Mouse (Mus musculus) heart, adult 2 months (tissue): Measurements from ENCODE around the gene Furin. TPM values are rescaled to one million over a fixed set of nuclear protein-coding genes. Genes with fewer than 3 reads are reported as not detected.
A peak's percentile ranks its signal among the peaks of the same experiment; 100 is the strongest.

Experiments used
- DNase-seq, 2 experiments: peaks; one replicate each; pipeline ENCODE4 v3.0.0; 2021
- H3K27ac ChIP-seq: fragments of 200-600 bp; 2 replicates; pipeline ENCODE4 v1.8.1; 2022
- H3K27me3 ChIP-seq: fragments of 200-500 bp; 2 replicates; pipeline ENCODE4 v1.6.1; 2012; ENCODE audit warnings: mild to moderate bottlenecking, low read length, inconsistent platforms, mixed read lengths; ENCODE audit not compliant: control insufficient read depth, insufficient read depth
- H3K36me3 ChIP-seq: fragments of 200-500 bp; 2 replicates; pipeline ENCODE4 v1.6.1; 2012; ENCODE audit warnings: low read length, inconsistent platforms; ENCODE audit not compliant: control insufficient read depth, insufficient read depth
- H3K4me1 ChIP-seq: fragments of 200-500 bp; 2 replicates; pipeline ENCODE4 v1.6.1; 2011; ENCODE audit warnings: low read length; ENCODE audit not compliant: control insufficient read depth, insufficient read depth
- H3K4me3 ChIP-seq: fragments of 200-600 bp; 2 replicates; pipeline ENCODE4 v1.8.1; 2022
- H3K79me2 ChIP-seq: fragments of 200-500 bp; replicated peaks from 2 replicates; pipeline ENCODE4 v1.6.1; 2012; ENCODE audit warnings: mild to moderate bottlenecking, inconsistent platforms, low read length, moderate library complexity, mixed read lengths; ENCODE audit not compliant: control insufficient read depth, insufficient read depth
- H3K9ac ChIP-seq: fragments of 200-500 bp; 2 replicates; pipeline ENCODE4 v1.6.1; 2012; ENCODE audit warnings: low read depth, mild to moderate bottlenecking, control low read depth, inconsistent platforms, low read length, mixed read lengths
- CTCF ChIP-seq: fragments of 200-600 bp; IDR thresholded peaks from 2 replicates; pipeline ENCODE4 v1.8.1; 2022; ENCODE audit warnings: antibody characterized with exemption, mild to moderate bottlenecking, moderate library complexity
- EP300 ChIP-seq: fragments of 200-500 bp; IDR thresholded peaks from 2 replicates; pipeline ENCODE4 v1.6.1; 2011; ENCODE audit warnings: low read depth, low read length, control low read depth; ENCODE audit not compliant: insufficient read depth
- POLR2A ChIP-seq: fragments of 200-500 bp; IDR thresholded peaks from 2 replicates; pipeline ENCODE4 v1.6.1; 2011; ENCODE audit warnings: mild to moderate bottlenecking, low read depth, low read length, control low read depth; ENCODE audit not compliant: insufficient read depth
- WGBS: fragments of 180-500 bp; shearing (Covaris S2); methylation state at CpG from one replicate; pipeline ENCODE4 v1.1.7; 2018; 5-methylcytosine and 5-hydroxymethylcytosine counted together
- intact Hi-C: fragments of 180-260 bp; cut with DNase I; formaldehyde crosslinking; loops from one replicate; pipeline ENCODE4 v1.15.1; 2025
- polyA plus RNA-seq: library from polyadenylated mRNA; depleted of rRNA; stranded (reverse); fragments of >200 nt; gene quantifications from 2 replicates; pipeline ENCODE4 v1.2.3, GENCODE M21; 2012
- total RNA-seq, 2 experiments: library from RNA; stranded (reverse); gene quantifications; 2 replicates each; pipeline ENCODE4 v1.2.3; 2021

Furin gene
- total and polyA plus RNA-seq, 3 experiments = 64.9 to 129 (median 108) TPM

DNA sequence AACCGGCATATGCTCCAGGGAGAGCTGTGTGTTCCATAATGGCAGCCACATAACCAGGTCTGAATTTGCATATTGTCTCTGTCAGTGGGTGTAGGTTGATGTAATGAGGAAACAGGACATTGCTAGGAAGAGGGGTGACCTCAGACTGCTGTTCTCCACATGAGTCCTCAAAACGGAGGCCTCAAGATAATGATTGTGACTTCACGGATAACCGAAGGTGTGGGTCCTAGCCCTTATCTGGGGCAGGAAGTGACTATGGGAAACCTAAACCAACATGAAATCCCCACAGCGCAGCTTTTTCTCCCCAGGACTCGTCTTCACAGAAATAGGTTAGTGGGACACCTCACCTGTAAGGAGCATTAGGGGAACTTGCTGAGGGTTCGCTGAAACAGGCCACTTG, 11.7 kb upstream of the Furin start:
- no peaks in the 10 kb centered on the region for H3K79me2 ChIP-seq
- intact Hi-C loops = no loop called here
- no peak for DNase-seq
- H3K36me3 ChIP-seq = no peaks in the 10 kb centered on the region
- H3K27ac ChIP-seq = no peak overlapping the region
- 63% methylated on average over 7 of the region's 7 CpGs for WGBS
- no peaks in the 10 kb centered on the region for H3K27me3 ChIP-seq
- H3K9ac ChIP-seq = no peak overlapping the region
- H3K4me1 ChIP-seq = peaks cover 6% of the 10 kb centered on the region
- TF ChIP-seq POLR2A (no peak), CTCF (no peak), EP300 (no peak)
- H3K4me3 ChIP-seq = no peak overlapping the region

DNA sequence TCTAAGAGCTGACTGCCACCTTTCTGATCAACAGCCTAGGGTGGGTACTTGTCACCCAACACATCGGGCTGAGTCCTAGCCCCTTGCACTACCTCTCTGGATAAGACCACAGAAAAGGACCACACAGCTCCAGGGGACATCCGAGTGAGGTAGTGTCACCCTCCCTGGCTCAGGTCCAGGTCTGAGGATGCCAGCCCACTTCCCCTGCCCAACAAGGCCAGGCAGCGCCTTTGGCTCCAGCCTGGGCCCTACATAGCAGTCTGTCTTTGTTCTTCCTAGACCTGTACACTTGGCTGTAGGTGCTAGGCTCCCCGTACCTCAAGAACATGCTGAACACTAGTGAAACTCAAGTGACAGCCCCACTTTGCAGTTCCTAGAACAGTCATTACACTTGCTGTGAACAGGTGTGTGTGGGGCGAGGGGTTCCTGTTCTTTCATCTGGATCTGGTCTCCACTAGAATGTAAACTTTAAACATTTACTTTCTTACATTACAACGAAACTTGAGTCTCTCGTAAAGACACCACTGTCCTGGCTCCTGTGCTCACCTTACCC, 9.1 kb upstream of the Furin start:
- peaks cover 6% of the 10 kb centered on the region for H3K4me1 ChIP-seq
- no peak for TF ChIP-seq EP300
- TF ChIP-seq CTCF = no peak
- no peak for TF ChIP-seq POLR2A
- no peaks in the 10 kb centered on the region for H3K27me3 ChIP-seq
- H3K9ac ChIP-seq = no peak overlapping the region
- H3K4me3 ChIP-seq = no peak overlapping the region
- H3K36me3 ChIP-seq = no peaks in the 10 kb centered on the region
- intact Hi-C loops = no loop called here
- H3K79me2 ChIP-seq = no peaks in the 10 kb centered on the region
- 77% methylated on average over 7 of the region's 7 CpGs for WGBS
- no peak for DNase-seq
- no peak overlapping the region for H3K27ac ChIP-seq

DNA sequence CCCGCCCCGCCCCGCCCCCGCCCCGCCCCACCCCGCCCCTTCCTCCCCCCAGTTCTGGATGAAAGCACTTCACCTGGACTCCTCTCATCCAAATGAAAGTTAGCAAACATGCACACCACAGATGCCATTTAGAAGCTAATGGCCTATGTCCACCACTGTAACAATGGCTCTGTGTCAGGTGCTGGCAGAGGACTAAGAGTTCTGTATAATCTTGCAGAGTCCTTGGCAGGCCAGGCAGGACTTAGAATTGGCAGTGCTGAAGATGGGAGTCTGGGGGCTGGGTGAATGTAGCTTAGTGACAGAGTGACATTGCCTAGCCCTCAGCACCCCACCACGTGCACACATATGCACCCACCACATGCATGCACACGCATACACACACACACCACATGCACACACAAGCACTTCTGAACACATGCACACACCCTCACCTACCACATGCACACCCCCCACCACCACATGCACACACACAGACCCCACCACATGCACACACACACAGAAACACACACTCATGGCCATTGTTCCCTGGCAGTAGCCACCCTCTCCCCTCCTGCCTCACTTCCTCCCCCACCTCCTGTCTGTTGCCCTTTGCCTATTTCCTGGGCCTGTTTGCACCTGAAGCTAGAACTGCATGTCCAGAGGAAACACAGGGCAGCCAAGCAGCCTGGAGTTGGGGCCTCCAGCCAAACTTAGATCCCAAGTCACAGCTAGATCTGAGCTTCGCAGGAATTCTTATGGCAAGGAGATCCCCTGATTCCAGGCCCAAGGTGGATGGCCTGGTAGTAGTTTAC, 8.5 kb upstream of the Furin start:
- TF ChIP-seq CTCF (no peak), EP300 (0 out of 2 replicates have a peak, but pooled peaks have one; percentile 5), POLR2A (no peak)
- Histone ChIP-seq H3K9ac (no peak overlapping the region), H3K4me1 (peaks cover 6% of the 10 kb centered on the region), H3K36me3 (no peaks in the 10 kb centered on the region), H3K27ac (no peak overlapping the region), H3K79me2 (no peaks in the 10 kb centered on the region), H3K4me3 (no peak overlapping the region), H3K27me3 (no peaks in the 10 kb centered on the region)
- DNase-seq = no peak
- WGBS = 77% methylated on average over 9 of the region's 9 CpGs
- intact Hi-C loops = no loop called here

DNA sequence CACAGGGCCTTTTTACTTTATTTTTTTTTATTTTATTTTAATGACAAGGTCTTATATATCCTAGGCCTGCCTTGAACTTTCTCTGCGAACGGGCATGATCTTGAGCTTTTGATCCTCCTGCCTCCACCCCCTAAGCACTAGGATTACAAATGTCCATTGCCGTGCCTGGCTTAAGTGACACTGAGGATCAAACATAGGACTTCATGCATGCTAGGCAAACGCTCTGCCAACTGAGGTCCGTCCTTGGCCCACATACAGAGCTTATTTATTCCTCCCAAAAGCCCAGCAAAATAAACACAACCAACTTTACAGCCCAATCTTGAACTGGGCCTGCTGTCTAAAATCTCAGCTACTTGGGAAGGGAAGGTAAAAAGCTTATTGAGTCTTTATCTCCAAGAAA, 7.5 kb upstream of the Furin start:
- H3K27ac ChIP-seq = no peak overlapping the region
- WGBS = 89% methylated on average over 5 of the region's 5 CpGs
- no peaks in the 10 kb centered on the region for H3K27me3 ChIP-seq
- H3K36me3 ChIP-seq = no peaks in the 10 kb centered on the region
- no peak overlapping the region for H3K9ac ChIP-seq
- no peak overlapping the region for H3K4me3 ChIP-seq
- no peak for DNase-seq
- no peak for TF ChIP-seq EP300
- TF ChIP-seq CTCF = no peak
- no peak for TF ChIP-seq POLR2A
- intact Hi-C loops = no loop called here
- no peaks in the 10 kb centered on the region for H3K79me2 ChIP-seq
- peaks cover 6% of the 10 kb centered on the region for H3K4me1 ChIP-seq

DNA sequence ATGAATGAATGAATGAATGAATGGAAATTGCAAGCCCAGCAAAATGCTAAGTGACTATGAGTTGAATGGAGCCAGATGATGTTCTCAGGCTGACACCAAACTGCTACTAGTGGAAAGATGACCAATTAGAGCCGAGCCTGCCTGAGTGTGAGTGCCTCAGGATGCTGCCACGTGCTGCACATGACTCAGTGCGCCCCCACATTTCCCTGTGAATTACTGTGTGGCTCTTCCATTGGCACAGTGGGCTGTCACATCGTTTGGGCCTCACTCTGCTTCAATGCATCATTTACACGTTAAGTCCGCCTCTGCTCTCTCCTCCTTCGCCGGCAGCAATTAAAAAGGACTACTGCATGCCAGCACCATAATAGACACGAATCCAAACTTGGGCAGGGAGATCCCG, 7.0 kb upstream of the Furin start:
- H3K27me3 ChIP-seq = no peaks in the 10 kb centered on the region
- intact Hi-C loops = no loop called here

DNA sequence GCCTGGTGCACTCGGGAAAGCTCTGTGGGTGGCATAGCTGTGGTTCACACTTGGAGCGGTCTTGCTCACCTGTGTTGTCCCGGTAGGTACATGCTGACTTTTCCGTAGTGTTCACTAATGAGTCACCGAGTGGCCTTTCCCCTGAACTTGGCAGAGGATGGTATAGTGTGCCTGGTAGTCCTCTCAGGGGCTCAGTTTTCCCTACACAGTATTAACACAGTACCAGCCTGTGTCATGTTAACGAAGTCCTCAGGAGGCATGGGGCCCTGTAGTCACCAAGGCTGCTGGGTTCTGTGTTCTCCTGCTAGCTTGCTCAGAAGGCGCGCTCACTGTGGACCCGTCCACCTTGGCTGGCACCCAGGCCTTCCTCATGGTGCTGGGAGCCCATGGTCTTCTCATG, 5.1 kb upstream of the Furin start:
- H3K27me3 ChIP-seq = no peaks in the 10 kb centered on the region
- H3K27ac ChIP-seq = no peak overlapping the region
- no peak overlapping the region for H3K9ac ChIP-seq
- TF ChIP-seq EP300 (no peak), CTCF (no peak), POLR2A (no peak)
- H3K36me3 ChIP-seq = no peaks in the 10 kb centered on the region
- DNase-seq = no peak
- H3K4me1 ChIP-seq = peaks cover 6% of the 10 kb centered on the region
- H3K79me2 ChIP-seq = no peaks in the 10 kb centered on the region
- H3K4me3 ChIP-seq = no peak overlapping the region
- 90% methylated on average over 9 of the region's 9 CpGs for WGBS
- intact Hi-C loops = no loop called here

More for the DNA sequence above, 7.0 kb upstream of the Furin start:
- Histone ChIP-seq H3K4me1 (peaks cover 6% of the 10 kb centered on the region), H3K9ac (no peak overlapping the region), H3K4me3 (no peak overlapping the region), H3K79me2 (no peaks in the 10 kb centered on the region), H3K27ac (no peak overlapping the region), H3K36me3 (no peaks in the 10 kb centered on the region)
- no peak for DNase-seq
- WGBS = 79% methylated on average over 10 of the region's 10 CpGs
- TF ChIP-seq CTCF = no peak
- TF ChIP-seq POLR2A = no peak
- TF ChIP-seq EP300 = no peak
